Mouse (Mus musculus) hindbrain, embryonic 14.5 days (tissue): ENCODE results near the gene Yars. TPM values are rescaled to one million over a fixed set of nuclear protein-coding genes. Genes with fewer than 3 reads are reported as not detected.

Experiments used
- ATAC-seq: fragments of 200-750 bp; cut with Nextera tagmentation; 2 replicates; pipeline ENCODE4 v1.8.0; 2017; ENCODE audit warnings: moderate number of reproducible peaks, mild to moderate bottlenecking, moderate TSS enrichment, moderate library complexity; ENCODE audit not compliant: low FRiP score
- DNase-seq: peaks from one replicate; pipeline ENCODE4 v3.0.0-alpha.2; 2015; ENCODE audit warnings: low spot score
- H3K27ac ChIP-seq: fragments of 300-500 bp; sonication (generic); 2 replicates; pipeline ENCODE4 v1.5.1; 2014; ENCODE audit warnings: mild to moderate bottlenecking, moderate library complexity
- H3K27me3 ChIP-seq: fragments of 300-500 bp; sonication (generic); 2 replicates; pipeline ENCODE4 v1.6.1; 2014; ENCODE audit warnings: mild to moderate bottlenecking, low read length, mixed read lengths; ENCODE audit not compliant: control insufficient read depth, insufficient read depth
- H3K36me3 ChIP-seq: fragments of 300-500 bp; sonication (generic); replicated peaks from 2 replicates; pipeline ENCODE4 v1.6.1; 2014; ENCODE audit not compliant: control insufficient read depth, insufficient read depth
- H3K4me1 ChIP-seq: fragments of 300-500 bp; sonication (generic); replicated peaks from 2 replicates; pipeline ENCODE4 v1.6.1; 2014; ENCODE audit warnings: antibody characterized with exemption, low read length, mixed read lengths; ENCODE audit not compliant: control insufficient read depth, insufficient read depth
- H3K4me2 ChIP-seq: fragments of 300-500 bp; sonication (generic); replicated peaks from 2 replicates; pipeline ENCODE4 v1.6.1; 2014; ENCODE audit warnings: mild to moderate bottlenecking, moderate library complexity
- H3K4me3 ChIP-seq: fragments of 300-500 bp; sonication (generic); replicated peaks from 2 replicates; pipeline ENCODE4 v1.5.1; 2014; ENCODE audit warnings: mild to moderate bottlenecking, low read length
- H3K9ac ChIP-seq: fragments of 300-500 bp; sonication (generic); 2 replicates; pipeline ENCODE4 v1.6.1; 2014
- H3K9me3 ChIP-seq: fragments of 300-500 bp; sonication (generic); 2 replicates; pipeline ENCODE4 v1.6.1; 2016; ENCODE audit warnings: low read length; ENCODE audit not compliant: control insufficient read depth
- WGBS: fragments of 180-500 bp; shearing (Covaris S2); extraction: QIAGEN DNeasy Blood & Tissue Kit; methylation state at CpG from one replicate; pipeline ENCODE4 v1.1.7; 2014; 5-methylcytosine and 5-hydroxymethylcytosine counted together
- polyA plus RNA-seq: library from polyadenylated mRNA; unstranded; fragments of >200 nt; fragmentation: Nextera tagmentation; extraction: Ambion mirVana; gene quantifications from 2 replicates; pipeline ENCODE4 v1.2.1, GENCODE M21; 2014

Yars gene
- polyA plus RNA-seq, 1 experiment from 2014 or later: 111 TPM

GRCm38 (mm10) chr4:129179560-129179959, 10.0 kb upstream of the Yars start:
- DNase-seq (peak; percentile 44), ATAC-seq (no peak)
- Histone ChIP-seq H3K9me3 (no peaks in the 10 kb centered on the region), H3K27ac (no peak overlapping the region), H3K36me3 (peaks cover 72% of the 10 kb centered on the region), H3K9ac (no peak overlapping the region), H3K4me3 (no peak overlapping the region), H3K4me2 (no peak overlapping the region), H3K4me1 (no peaks in the 10 kb centered on the region), H3K27me3 (no peaks in the 10 kb centered on the region)
- WGBS: 41% methylated on average over 1 of the region's 1 CpGs

DNA sequence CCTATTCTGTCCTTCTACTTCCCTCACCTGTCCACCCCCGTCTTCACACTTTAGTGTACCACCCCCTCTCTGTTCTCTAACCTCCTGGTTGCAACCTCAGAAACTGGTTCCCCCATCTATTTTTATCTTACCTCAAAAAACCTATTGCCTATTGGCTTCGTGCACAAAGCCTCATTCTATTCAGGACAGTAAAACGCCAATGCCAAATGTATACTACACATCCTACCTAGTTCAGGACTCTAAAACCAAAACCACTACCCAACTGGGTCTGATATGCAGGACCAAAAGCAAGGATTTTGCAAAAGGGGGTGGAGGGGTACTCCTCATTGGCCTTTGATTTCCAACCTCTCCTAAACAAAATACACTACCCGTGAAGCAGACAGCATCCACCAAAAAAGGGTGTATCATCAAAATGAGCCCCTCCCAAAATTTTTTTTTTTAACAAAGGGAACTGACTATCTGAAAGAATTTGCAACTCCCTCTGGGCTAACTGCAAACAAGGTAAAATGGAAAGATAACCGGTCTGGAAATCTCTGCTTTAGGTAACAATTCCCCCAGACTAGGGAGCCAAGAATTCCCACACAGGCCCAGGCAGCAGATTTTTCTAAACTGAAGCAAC, 1.4 kb upstream of the Yars start:
- H3K4me1 ChIP-seq: peaks cover 23% of the 10 kb centered on the region
- H3K27ac ChIP-seq: no peak overlapping the region
- peak overlapping the region; percentile 83 for H3K4me3 ChIP-seq
- H3K9ac ChIP-seq: peak overlapping the region; percentile 79
- WGBS: 45% methylated on average over 5 of the region's 5 CpGs
- peaks cover 4% of the 10 kb centered on the region for H3K36me3 ChIP-seq
- DNase-seq (no peak), ATAC-seq (no peak)
- H3K4me2 ChIP-seq: peak overlapping the region; percentile 72
- no peaks in the 10 kb centered on the region for H3K9me3 ChIP-seq
- H3K27me3 ChIP-seq: no peaks in the 10 kb centered on the region

DNA sequence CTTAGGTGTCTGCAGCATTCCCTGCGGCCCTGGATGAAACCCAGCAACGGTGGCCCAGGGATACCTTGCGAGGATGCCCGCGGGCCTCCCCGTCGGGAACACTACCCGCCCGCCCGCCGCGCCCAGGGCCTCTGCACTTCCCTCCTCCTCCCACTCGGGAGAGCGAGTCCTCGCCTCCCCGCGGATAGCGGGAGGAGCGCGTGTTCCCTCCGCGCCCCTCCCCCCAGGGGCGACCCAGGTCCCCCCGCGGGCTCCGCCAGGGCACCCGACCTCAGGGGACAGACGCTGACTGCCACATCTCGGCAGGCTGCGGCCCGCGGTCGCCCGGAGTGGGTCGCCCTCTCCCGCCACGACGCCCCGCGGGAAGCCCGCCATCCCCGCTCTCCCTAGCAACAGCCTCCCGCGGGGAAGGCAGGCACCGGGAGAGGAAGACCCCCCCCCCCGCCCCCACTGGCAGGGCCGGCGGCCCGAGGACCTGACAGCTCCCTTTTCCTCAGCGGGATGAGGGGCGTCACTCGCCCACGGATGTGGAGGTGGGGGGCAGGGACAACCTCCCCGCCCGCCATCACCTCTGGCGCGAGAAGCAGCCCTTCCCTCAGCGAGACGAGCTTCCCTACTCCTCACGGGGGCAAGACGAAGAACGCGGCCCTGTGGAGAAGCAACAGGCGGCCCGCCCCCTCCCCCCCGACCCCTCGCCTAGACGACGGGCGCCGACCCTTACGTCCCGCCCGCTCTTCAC, 588 bp upstream of the Yars start:
- no peaks in the 10 kb centered on the region for H3K27me3 ChIP-seq
- H3K4me2 ChIP-seq: peak overlapping the region; percentile 72
- 1% methylated on average over 54 of the region's 74 CpGs for WGBS
- ATAC-seq: peak; percentile 47
- H3K4me3 ChIP-seq: peak overlapping the region; percentile 83
- H3K27ac ChIP-seq: peak overlapping the region; percentile 78
- peak; percentile 38 for DNase-seq
- peak overlapping the region; percentile 79 for H3K9ac ChIP-seq
- H3K4me1 ChIP-seq: peaks cover 23% of the 10 kb centered on the region
- H3K9me3 ChIP-seq: no peaks in the 10 kb centered on the region
- no peaks in the 10 kb centered on the region; the same call in 1 of the 2 replicates for H3K36me3 ChIP-seq

- 5% methylated on average over 12 of the region's 12 CpGs for WGBS
- DNase-seq (no peak), ATAC-seq (no peak)
- Histone ChIP-seq H3K27me3 (no peaks in the 10 kb centered on the region), H3K4me1 (peaks cover 23% of the 10 kb centered on the region), H3K36me3 (peaks cover 2% of the 10 kb centered on the region; the same call in 1 of the 2 replicates), H3K9me3 (no peaks in the 10 kb centered on the region), H3K4me2 (peak overlapping the region; percentile 86), H3K9ac (peak overlapping the region; percentile 75), H3K4me3 (peak overlapping the region; percentile 83), H3K27ac (peak overlapping the region; percentile 79; the same call in 1 of the 2 replicates)
Observed at GRCm38 (mm10) chr4:129190538-129190937, 978 bp downstream of the Yars start.

GRCm38 (mm10) chr4:129191691-129192090, 2.1 kb downstream of the Yars start:
- peaks cover 14% of the 10 kb centered on the region for H3K36me3 ChIP-seq
- no peaks in the 10 kb centered on the region for H3K27me3 ChIP-seq
- H3K9ac ChIP-seq: no peak overlapping the region
- no peak for ATAC-seq
- H3K9me3 ChIP-seq: no peaks in the 10 kb centered on the region
- H3K4me3 ChIP-seq: no peak overlapping the region
- no peak overlapping the region for H3K27ac ChIP-seq
- H3K4me1 ChIP-seq: peaks cover 23% of the 10 kb centered on the region
- no peak for DNase-seq
- 82% methylated on average over 5 of the region's 5 CpGs for WGBS
- no peak overlapping the region for H3K4me2 ChIP-seq

- Histone ChIP-seq H3K27me3 (no peaks in the 10 kb centered on the region), H3K27ac (no peak overlapping the region), H3K9ac (no peak overlapping the region), H3K36me3 (peaks cover 36% of the 10 kb centered on the region), H3K4me1 (peaks cover 13% of the 10 kb centered on the region), H3K4me3 (no peak overlapping the region), H3K9me3 (no peaks in the 10 kb centered on the region), H3K4me2 (no peak overlapping the region)
- ATAC-seq (no peak), DNase-seq (no peak)
- WGBS: 100% methylated on average over 1 of the region's 1 CpGs
Observed at GRCm38 (mm10) chr4:129194280-129194679, 4.7 kb downstream of the Yars start.

GRCm38 (mm10) chr4:129197514-129197913, 8.0 kb downstream of the Yars start:
- DNase-seq: no peak
- H3K36me3 ChIP-seq: peaks cover 65% of the 10 kb centered on the region
- no peak overlapping the region for H3K4me2 ChIP-seq
- H3K4me3 ChIP-seq: no peak overlapping the region
- no peak for ATAC-seq
- WGBS: 96% methylated on average over 6 of the region's 6 CpGs
- no peaks in the 10 kb centered on the region for H3K9me3 ChIP-seq
- no peak overlapping the region for H3K27ac ChIP-seq
- H3K4me1 ChIP-seq: no peaks in the 10 kb centered on the region
- H3K9ac ChIP-seq: no peak overlapping the region
- no peaks in the 10 kb centered on the region for H3K27me3 ChIP-seq

DNA sequence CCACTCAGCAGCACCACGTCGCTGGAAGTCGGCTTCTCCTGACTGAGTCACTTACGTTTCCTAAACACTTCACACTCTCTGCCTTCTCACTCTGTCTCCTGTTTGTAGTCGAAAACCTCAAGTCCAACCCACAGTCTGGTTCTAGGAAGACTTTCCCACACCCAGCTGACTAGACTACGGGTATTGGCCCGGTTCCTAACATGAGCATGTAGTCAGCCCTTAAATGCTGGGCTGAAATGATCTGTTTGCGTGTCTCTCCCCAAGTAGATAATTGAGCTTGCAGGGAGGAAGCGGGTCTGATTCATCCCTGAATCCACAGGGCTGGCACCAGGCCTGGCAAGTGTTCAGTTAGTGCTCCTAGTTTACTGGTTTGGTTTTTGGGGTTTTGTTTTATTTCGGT, 15.1 kb downstream of the Yars start:
- H3K36me3 ChIP-seq: peaks cover 91% of the 10 kb centered on the region
- no peak overlapping the region for H3K4me2 ChIP-seq
- 97% methylated on average over 10 of the region's 10 CpGs for WGBS
- ATAC-seq (no peak), DNase-seq (no peak)
- H3K4me1 ChIP-seq: no peaks in the 10 kb centered on the region
- no peaks in the 10 kb centered on the region for H3K27me3 ChIP-seq
- H3K4me3 ChIP-seq: no peak overlapping the region
- no peaks in the 10 kb centered on the region for H3K9me3 ChIP-seq
- no peak overlapping the region for H3K9ac ChIP-seq
- no peak overlapping the region for H3K27ac ChIP-seq

DNA sequence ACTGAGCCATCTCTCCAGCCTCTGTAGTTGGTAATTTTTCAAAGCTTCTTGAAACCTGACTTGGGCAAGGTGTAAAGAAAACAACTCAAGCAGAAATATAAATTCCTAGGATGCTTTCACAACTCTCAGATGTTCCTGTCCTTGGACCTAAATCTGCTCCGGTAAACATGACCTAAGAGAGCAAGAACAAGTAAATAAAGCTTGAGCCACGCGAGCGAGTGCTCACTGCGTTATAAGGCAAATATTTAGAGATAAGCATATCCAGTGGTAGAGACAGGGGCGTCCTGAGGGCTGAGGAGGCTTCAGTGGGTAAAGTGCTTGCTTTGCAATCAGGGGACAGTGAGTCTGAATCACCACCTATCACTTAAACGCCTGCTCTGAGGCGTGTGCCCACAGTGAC, 17.2 kb downstream of the Yars start:
- H3K4me1 ChIP-seq: no peaks in the 10 kb centered on the region
- H3K4me3 ChIP-seq: no peak overlapping the region
- H3K9me3 ChIP-seq: no peaks in the 10 kb centered on the region
- no peak for ATAC-seq
- H3K27ac ChIP-seq: no peak overlapping the region
- H3K27me3 ChIP-seq: no peaks in the 10 kb centered on the region
- no peak for DNase-seq
- 95% methylated on average over 8 of the region's 8 CpGs for WGBS
- peaks cover 91% of the 10 kb centered on the region for H3K36me3 ChIP-seq
- H3K4me2 ChIP-seq: no peak overlapping the region
- no peak overlapping the region for H3K9ac ChIP-seq
